Mouse (Mus musculus): ENCODE measurements around the gene Hist1h2bn.
"Not testable (repeated sequence)": the region's sequence is repeated elsewhere in the genome, so short reads cannot be mapped to it uniquely, and the experiment has no call there.

The Hist1h2bn gene

DNA sequence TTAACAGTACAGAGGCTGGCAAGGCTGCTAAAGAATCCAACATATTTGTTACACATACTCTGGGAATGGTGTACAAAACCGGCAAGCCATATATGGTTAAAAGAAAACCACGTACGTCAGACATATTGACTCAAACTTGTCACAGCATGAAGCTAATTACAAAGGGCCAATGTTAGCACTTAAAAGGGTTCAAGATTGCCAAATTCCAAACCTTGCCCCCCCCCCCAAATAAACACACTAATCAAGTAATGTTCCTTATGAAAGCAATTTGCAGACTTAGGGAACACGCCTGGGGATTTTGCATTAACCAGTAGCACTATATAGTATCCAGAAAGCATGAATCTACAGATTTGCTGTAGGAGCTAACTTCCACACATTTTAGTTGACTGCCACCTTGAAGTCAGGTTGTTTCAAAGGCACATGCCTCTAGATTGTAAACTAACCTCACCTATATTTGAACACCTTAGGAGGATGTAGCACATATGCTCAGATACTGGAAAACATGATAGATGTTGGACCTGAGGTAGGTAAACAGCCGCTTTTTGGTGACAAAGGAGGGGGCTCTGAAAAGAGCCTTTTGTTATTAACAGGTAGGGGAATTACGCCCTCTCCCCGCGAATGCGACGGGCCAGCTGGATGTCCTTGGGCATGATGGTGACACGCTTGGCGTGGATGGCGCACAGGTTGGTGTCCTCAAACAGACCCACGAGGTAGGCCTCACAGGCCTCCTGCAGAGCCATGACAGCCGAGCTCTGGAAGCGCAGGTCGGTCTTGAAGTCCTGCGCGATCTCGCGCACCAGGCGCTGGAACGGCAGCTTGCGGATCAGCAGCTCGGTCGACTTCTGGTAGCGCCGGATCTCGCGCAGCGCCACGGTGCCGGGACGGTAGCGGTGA is 28.7 kb downstream of the Hist1h2bn start:
- not testable (repeated sequence) for DNase-seq

DNA sequence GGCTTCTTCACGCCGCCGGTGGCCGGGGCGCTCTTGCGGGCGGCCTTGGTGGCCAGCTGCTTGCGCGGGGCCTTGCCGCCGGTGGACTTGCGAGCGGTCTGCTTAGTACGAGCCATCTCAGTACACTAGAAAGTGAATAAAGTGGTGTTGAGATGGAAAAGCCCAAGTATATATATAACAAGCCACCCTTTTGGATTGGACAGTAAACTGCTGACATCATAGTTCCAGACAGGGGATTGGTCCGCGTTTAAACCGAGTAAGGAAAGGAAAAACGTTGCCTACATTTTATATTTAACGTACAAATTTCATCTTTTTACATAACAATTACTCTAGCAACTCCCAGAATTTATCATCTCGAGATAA is 29.3 kb downstream of the Hist1h2bn start, which contains the start of gene Hist1h3i:
Gene Hist1h3i, minus strand, starts transcription at position 116 of the 363 bp plus-strand sequence.
- no peak for DNase-seq

DNA sequence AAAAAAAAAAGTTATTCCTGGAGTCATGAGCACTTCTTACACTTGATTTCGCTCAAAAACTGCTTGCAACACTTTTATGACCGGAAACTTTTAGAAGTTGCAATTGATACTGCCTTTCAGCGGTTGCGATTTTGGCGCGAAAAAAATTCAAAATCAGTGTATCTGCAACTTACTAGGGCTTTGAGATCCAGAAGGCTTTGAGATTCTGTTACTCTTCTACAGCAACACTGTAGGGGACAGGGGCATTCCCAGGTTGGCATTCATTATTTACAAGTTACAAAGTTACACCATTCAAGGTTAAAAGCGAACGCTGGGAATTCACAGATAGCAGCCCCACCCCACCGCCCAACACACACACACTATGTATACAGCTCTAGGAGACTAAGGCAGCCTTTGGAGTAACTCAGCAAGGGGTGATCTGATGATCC is 29.8 kb downstream of the Hist1h2bn start:
- no peak for DNase-seq

DNA sequence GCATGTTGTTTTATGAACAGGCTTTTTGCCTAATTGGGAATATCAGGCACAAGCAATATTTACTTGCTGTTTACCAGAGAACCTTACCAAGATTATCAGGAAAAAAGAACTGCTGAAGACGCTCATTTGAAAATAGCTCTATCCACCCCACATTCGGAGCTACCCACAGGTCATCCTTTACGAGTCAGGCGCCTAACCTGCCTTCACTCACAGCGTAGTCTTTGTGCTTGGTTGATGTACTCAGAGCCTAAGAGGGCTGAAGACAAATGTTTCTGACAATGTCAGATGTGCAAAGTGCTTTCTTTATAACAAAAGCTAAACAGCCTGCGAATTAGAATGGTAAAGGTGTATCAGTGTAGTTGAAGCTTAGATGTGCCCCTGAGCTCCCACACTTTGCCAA is 30.4 kb downstream of the Hist1h2bn start:
- no peak for DNase-seq

DNA sequence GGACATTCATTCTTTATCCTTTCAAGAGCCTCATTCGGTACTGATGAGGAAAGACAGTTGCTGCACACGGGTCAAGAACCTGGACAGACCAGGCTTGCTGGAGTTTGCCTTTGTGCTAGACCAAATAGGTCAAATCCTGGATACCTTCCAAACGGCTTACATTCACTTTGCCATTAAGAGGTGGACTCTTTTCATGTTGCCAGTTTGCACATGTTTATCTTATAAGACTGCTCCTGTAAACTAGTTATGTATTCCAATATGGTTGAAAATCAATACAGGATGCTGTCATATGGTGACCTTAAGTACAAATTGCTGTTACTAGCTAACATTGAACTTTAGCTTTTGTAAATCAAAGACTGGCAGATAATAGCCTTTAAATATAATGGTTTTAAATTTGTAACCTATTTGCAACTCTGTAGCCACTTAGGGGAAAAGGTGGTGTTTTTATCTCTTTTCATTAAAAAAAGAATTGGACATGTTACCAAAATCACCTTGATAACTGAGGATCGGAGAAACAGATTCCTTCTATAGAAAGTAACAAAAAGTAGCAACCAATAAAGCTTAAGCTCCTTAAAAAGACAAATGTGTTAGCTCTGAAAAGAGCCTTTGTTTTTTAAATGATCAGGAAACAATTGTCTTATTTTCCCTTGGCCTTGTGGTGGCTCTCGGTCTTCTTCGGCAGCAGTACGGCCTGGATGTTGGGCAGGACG is 32.4 kb downstream of the Hist1h2bn start:
- DNase-seq: no peak

DNA sequence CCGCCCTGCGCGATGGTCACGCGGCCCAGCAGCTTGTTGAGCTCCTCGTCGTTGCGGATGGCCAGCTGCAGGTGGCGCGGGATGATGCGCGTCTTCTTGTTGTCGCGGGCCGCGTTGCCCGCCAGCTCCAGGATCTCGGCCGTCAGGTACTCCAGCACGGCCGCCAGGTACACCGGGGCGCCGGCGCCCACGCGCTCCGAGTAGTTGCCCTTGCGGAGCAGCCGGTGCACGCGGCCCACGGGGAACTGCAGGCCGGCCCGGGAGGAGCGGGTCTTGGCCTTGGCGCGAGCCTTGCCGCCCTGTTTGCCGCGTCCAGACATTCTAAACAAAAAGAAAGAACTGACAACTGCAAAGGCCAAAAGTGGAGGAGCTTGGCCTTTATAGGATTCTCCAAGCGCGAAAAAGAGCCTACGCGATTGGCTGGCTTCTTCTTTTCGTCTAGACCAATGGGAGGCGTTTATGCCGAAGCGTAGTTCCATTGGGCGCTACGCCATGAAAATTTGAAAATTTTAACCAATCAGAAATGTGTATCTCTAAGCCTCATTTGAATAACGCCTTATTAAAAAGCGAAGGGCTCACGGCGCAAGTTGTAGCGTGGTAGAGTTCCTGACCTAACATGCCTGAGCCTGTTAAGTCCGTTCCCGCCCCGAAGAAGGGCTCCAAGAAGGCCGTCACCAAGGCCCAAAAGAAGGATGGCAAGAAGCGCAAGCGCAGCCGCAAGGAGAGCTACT is 33.1 kb downstream of the Hist1h2bn start, which contains the start of the genes Hist1h2an and Hist1h2bp:
Gene Hist1h2an, minus strand, starts transcription at position 320 of the 731 bp plus-strand sequence.
Gene Hist1h2bp, plus strand, starts transcription at position 563 of the 731 bp plus-strand sequence.
- DNase-seq: peak; percentile 73

DNA sequence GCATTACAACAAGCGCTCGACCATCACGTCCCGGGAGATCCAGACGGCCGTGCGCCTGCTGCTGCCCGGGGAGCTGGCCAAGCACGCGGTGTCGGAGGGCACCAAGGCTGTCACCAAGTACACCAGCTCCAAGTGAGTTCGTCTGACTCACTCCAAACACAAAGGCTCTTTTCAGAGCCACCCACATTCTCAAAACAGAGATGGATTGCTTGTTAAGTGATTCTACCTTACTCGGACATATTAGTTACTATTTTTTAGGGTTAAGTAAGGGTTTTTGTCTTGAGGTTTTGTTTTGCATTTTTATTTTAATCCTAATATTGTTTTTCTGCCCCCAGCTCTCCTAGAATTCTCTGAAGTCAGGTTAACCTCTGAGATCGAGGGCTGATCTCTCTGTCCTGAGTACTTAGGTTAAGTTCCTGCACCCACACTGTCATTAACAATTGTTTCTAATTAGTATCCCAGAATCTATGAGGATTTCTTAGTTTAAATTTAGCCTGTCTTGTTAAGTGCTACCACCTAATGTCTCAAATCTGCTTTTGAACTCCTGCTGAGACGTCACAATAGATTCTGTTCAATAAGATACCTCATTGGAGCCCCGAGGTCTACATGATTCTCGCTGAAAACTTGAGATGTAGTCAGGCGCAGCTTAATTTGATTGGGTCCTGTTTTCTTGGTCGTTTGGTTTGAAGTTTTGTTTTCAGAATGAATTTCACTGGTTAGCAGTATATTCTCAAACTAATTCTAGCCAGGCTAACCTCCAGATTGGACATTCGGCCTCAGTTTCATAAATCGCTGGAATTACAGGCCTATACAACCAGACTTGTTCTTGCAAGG is 34.1 kb downstream of the Hist1h2bn start:
- no peak for DNase-seq

DNA sequence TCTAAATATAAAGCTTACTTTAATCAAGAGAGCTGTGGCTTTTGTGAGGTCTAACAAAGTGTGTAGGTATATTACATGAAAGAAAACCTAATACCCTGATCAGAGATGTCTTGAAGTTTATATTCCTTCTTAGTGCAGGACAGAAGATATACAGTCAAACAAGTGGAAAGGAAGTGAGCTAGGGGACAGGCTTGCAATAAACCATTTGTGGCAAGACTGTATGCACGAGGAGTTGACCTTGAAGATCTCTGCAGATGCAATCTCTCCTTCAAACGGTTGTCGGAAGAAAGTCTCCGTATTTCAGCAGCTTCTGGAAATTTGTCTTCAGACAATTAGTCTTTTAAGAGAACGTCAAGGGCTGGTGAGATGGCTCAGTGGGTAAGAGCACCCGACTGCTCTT is 36.0 kb downstream of the Hist1h2bn start:
- DNase-seq: no peak

DNA sequence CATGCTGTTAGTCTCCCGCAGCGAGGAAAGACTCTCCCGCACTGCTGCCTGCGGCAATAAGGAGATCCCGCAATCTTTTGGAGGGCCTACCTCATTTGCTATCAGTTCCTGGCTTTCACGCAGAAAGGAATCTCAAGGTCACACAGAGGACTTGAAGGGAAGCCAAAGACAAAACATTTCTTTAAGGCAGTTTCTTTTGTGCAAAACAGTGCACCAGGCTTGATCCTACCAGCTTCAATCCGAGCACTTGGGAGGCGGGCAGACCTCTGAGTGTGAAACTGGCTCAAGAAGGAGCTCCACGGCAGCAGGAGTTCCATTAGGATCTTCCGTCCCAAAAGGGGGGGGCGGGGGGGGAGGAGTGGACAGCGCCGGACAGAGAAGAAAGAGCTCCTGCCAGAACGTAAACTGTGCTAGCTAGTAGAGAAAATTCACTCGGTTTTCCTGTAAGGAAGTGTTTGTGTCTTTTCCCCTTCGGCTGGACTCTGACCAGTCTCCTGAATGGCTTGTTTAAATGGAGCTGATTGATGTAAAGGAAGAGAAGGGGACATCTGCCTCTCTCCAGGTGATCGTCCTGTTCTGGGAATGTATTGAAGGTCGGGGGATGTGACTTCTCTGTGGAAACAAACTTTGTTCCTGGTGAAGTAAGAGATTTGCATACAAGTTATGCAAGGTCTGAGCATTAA is 36.8 kb downstream of the Hist1h2bn start:
- DNase-seq: no peak

DNA sequence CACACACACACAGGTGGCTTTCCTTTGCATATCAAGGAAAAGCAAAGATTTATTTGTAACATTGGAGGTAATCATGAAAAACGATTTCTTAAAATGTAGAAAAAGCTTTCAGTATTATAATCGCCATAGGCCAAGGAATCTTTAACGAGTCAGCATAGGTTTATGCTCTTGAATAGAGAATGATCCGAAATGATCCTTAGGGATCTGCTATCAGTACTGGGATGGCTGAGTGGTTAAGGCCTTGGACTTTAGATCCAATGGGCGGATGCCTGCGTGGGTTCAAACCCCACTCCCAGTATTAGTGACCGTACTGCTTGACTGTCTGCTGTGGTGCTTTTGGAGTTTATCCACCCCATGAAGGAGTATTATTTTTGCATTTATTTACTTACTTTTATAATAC is 41.7 kb downstream of the Hist1h2bn start:
- no peak for DNase-seq

DNA sequence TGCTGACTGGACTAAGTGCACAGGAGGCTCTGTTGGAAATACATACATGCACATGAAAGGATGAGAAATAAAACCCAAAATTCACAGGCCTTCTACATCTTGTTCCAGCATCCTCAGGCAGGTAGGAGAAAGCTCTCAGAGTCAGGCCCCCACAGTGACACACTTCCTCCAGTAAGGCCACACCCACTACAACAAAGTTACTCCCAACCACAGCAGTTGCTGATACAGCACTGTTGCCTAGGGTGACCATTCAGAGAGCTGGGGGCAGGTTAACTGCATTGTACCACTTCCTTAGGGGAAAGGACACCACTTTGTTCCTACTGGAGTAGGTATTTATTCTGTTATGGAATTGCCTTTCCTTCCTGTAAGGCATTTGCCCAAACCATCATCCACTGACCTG is 43.2 kb downstream of the Hist1h2bn start:
- not testable (repeated sequence) for DNase-seq

DNA sequence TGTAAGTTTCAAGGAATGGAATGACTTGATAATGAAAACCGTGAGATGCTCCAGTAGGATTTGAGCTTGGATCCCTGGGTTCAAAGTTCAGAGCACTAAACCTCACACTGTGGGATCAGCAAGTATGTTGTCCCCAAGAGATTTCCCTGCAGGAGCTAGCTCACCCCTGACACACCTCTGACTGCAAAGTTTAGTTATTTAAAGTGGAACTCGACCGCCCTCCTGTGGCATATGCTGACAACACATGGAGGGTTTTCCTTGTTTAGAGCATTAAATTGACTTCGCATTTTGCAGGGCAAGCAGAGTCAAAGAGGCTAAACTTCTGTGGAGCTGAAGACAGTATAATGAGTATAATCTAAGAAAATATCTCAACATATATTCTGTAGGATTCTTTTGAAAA is 49.1 kb downstream of the Hist1h2bn start:
- not testable (repeated sequence) for DNase-seq

All from right cerebral cortex, postnatal 14 days (tissue).